Mouse (Mus musculus) heart, adult 2 months (tissue): Measurements from ENCODE around the gene Rbm15.

Experiments
- CTCF ChIP-seq: fragments of 200-600 bp; IDR thresholded peaks from 2 replicates; pipeline ENCODE4 v1.8.1; 2022; ENCODE audit warnings: antibody characterized with exemption, mild to moderate bottlenecking, moderate library complexity
- EP300 ChIP-seq: fragments of 200-500 bp; IDR thresholded peaks from 2 replicates; pipeline ENCODE4 v1.6.1; 2011; ENCODE audit warnings: low read depth, low read length, control low read depth; ENCODE audit not compliant: insufficient read depth
- POLR2A ChIP-seq: fragments of 200-500 bp; IDR thresholded peaks from 2 replicates; pipeline ENCODE4 v1.6.1; 2011; ENCODE audit warnings: mild to moderate bottlenecking, low read depth, low read length, control low read depth; ENCODE audit not compliant: insufficient read depth

DNA sequence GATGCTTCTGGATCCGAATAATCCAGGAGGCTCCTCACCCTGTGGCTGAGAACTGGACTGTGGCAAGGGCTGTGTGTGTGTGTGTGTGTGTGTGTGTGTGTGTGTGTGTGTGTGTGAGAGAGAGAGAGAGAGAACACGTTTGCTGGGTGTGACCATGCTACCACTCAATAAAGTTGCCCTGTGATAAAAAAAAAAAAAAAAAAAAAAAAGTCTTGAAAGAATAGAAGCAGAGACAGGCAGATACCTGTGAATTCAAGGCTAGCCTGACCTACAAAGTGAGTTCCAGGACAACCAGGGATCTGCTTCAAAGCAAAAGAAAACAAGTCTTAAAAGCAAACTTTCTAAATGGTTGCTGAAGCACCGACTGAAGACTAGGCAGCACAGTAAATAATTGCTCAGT, 10.5 kb upstream of the Rbm15 start:
- TF ChIP-seq CTCF (no peak), POLR2A (no peak), EP300 (no peak)
